Mouse (Mus musculus) neural tube, embryonic 13.5 days (tissue): Measurements from ENCODE around the gene Farp1. TPM values are rescaled to one million over a fixed set of nuclear protein-coding genes. Genes with fewer than 3 reads are reported as not detected.

Experiments used
- ATAC-seq: fragments of 200-750 bp; cut with Nextera tagmentation; 2 replicates; pipeline ENCODE4 v1.8.0; 2017; ENCODE audit warnings: low read depth, mild to moderate bottlenecking, moderate TSS enrichment, moderate library complexity
- H3K27ac ChIP-seq: fragments of 300-500 bp; sonication (generic); replicated peaks from 2 replicates; pipeline ENCODE4 v1.5.1; 2015; ENCODE audit warnings: moderate library complexity, mild to moderate bottlenecking, inconsistent platforms
- H3K27me3 ChIP-seq: fragments of 300-500 bp; sonication (generic); 2 replicates; pipeline ENCODE4 v1.6.1; 2015; ENCODE audit warnings: mild to moderate bottlenecking, inconsistent platforms
- H3K36me3 ChIP-seq: fragments of 300-500 bp; sonication (generic); 2 replicates; pipeline ENCODE4 v1.6.1; 2015; ENCODE audit warnings: mild to moderate bottlenecking, inconsistent platforms
- H3K4me1 ChIP-seq: fragments of 300-500 bp; sonication (generic); replicated peaks from 2 replicates; pipeline ENCODE4 v1.6.1; 2015; ENCODE audit warnings: inconsistent platforms
- H3K4me2 ChIP-seq: fragments of 300-500 bp; sonication (generic); 2 replicates; pipeline ENCODE4 v1.6.1; 2015; ENCODE audit warnings: inconsistent platforms, mild to moderate bottlenecking, moderate library complexity
- H3K4me3 ChIP-seq: fragments of 300-500 bp; sonication (generic); 2 replicates; pipeline ENCODE4 v1.5.1; 2015; ENCODE audit warnings: mild to moderate bottlenecking, inconsistent platforms
- H3K9ac ChIP-seq: fragments of 300-500 bp; sonication (generic); 2 replicates; pipeline ENCODE4 v1.6.1; 2015; ENCODE audit warnings: moderate library complexity, mild to moderate bottlenecking, inconsistent platforms
- H3K9me3 ChIP-seq: fragments of 300-500 bp; sonication (generic); 2 replicates; pipeline ENCODE4 v1.6.1; 2016; ENCODE audit warnings: inconsistent platforms
- WGBS: fragments of 180-500 bp; shearing (Covaris S2); methylation state at CpG from one replicate; pipeline ENCODE4 v1.1.7; 2015; 5-methylcytosine and 5-hydroxymethylcytosine counted together
- polyA plus RNA-seq: library from polyadenylated mRNA; unstranded; fragments of >200 nt; fragmentation: Nextera tagmentation; extraction: Ambion mirVana; gene quantifications from 2 replicates; pipeline ENCODE4 v1.2.1, GENCODE M21; 2015

Farp1 gene
- polyA plus RNA-seq, 1 experiment from 2014 or later, result 21.0 TPM

DNA sequence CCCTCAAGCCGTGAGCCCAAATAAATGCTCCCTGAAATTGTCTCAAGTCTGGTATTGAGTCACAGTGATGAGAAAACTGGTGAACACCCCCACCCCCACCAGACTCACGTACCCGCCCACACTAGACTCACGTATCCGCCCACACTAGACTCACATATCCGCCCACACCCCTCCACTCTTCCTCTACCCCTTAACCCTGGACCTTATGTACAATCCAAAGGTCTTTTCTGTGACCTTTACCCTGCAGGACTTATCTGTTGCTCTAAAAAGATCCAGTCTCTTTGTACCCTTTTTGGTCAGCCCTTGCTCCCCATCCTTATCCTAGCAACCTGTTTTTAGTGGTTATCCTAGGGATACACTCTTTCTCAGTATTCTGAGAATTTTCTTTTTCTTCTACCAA, 58.9 kb downstream of the Farp1 start:
- WGBS, result 79% methylated on average over 6 of the region's 6 CpGs
- Histone ChIP-seq H3K36me3 (peaks cover 16% of the 10 kb centered on the region), H3K27me3 (no peaks in the 10 kb centered on the region), H3K4me3 (no peak overlapping the region), H3K27ac (no peak overlapping the region), H3K9ac (no peak overlapping the region), H3K4me2 (no peak overlapping the region), H3K4me1 (peaks cover 11% of the 10 kb centered on the region; the same call in 1 of the 2 replicates), H3K9me3 (no peaks in the 10 kb centered on the region)
- ATAC-seq, result no peak

DNA sequence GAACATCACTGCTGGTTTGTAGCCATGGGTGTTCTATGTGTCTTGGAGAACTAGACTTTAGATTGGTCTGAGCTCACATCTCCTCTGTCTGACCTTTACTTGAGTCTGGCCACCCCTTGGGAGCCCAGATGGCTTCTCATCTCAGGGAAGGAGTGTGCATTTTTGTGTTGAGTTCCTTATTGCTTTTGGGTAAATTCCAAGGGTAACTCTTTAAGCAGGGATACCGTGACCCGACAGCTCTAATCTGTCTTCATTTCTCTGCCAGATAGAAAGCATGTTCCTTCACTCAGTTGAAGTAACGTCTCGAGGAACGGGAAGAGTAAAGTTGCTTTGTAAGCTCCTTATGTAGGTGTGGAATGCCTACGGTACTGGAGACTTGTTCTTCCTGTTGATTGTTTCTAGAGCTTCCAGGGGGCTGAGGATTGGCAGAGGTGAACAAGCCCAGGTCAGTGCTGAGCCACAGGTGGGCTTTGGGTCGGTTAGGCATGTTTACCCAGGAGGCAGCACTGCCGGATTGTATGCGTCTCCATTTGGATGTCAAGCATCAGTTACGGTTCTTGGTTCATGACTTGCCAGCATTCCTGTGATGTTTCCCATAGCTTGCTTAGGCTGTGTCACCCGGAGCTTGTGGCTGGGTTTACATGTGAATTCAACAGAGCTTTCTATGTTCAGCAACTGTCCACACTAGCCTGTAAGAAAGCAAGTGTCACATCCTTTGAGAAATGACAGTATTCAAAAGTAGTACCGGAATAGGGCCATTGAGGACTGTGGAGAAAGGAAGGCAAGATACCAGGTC, 62.8 kb downstream of the Farp1 start:
- WGBS, result 84% methylated on average over 12 of the region's 12 CpGs

DNA sequence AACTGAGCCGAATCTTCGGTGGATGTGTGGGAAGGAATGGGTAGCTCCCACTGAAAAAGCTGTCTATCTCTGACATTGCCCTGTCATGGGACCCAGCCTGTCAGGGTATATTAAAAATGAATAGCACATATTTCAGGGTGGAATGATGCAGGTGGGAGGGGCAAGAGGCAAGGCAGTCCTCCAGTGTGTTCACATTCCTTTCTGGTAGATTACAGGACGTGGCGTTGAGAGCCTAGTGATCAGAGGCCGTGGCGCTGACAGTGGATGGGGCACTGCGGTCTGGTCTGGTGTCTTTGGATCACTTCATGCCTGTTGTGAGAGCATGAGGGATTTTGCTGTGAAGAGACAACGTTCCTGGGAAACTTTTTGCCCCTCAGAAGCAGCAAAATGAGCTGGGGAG, 64.1 kb downstream of the Farp1 start:
- H3K4me2 ChIP-seq, result no peak overlapping the region
- no peaks in the 10 kb centered on the region for H3K27me3 ChIP-seq
- no peak overlapping the region for H3K27ac ChIP-seq
- 0 out of 2 replicates have a peak, but pooled peaks cover 11% of the 10 kb centered on the region for H3K36me3 ChIP-seq
- ATAC-seq, result no peak
- H3K4me1 ChIP-seq, result peaks cover 11% of the 10 kb centered on the region; the same call in 1 of the 2 replicates
- 91% methylated on average over 8 of the region's 8 CpGs for WGBS
- no peaks in the 10 kb centered on the region for H3K9me3 ChIP-seq
- no peak overlapping the region for H3K9ac ChIP-seq
- H3K4me3 ChIP-seq, result no peak overlapping the region

More for the DNA sequence above, 62.8 kb downstream of the Farp1 start:
- Histone ChIP-seq H3K9me3 (no peaks in the 10 kb centered on the region), H3K4me3 (no peak overlapping the region), H3K4me1 (peaks cover 7% of the 10 kb centered on the region; the same call in 1 of the 2 replicates), H3K9ac (no peak overlapping the region), H3K27me3 (no peaks in the 10 kb centered on the region), H3K27ac (no peak overlapping the region), H3K4me2 (no peak overlapping the region), H3K36me3 (0 out of 2 replicates have a peak, but pooled peaks cover 3% of the 10 kb centered on the region)
- ATAC-seq, result no peak

DNA sequence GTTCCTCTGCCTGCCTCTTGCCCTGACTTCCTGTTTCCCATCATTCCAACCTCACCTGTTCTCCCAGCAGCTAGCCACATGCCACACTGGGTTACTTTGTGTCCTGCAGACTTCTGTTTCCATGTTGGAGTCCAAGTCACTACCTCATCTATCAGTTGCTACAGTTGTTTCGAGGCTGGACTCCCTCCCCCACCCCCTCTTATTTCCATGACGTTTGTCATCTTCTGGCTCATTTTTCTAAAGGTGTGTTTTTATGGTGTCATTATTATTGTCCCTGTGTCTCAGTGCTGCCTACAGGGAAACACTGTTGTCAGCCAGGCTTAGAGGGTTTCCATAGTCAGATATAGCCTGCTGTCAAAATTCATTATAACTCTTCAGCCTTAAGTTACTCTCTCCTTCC, 64.9 kb downstream of the Farp1 start:
- H3K4me2 ChIP-seq, result no peak overlapping the region
- no peak overlapping the region for H3K27ac ChIP-seq
- H3K9ac ChIP-seq, result no peak overlapping the region
- no peak overlapping the region for H3K4me3 ChIP-seq
- H3K27me3 ChIP-seq, result no peaks in the 10 kb centered on the region
- H3K4me1 ChIP-seq, result peaks cover 14% of the 10 kb centered on the region; the same call in 1 of the 2 replicates
- ATAC-seq, result no peak
- 75% methylated on average over 2 of the region's 2 CpGs for WGBS
- 0 out of 2 replicates have a peak, but pooled peaks cover 11% of the 10 kb centered on the region for H3K36me3 ChIP-seq
- no peaks in the 10 kb centered on the region for H3K9me3 ChIP-seq

DNA sequence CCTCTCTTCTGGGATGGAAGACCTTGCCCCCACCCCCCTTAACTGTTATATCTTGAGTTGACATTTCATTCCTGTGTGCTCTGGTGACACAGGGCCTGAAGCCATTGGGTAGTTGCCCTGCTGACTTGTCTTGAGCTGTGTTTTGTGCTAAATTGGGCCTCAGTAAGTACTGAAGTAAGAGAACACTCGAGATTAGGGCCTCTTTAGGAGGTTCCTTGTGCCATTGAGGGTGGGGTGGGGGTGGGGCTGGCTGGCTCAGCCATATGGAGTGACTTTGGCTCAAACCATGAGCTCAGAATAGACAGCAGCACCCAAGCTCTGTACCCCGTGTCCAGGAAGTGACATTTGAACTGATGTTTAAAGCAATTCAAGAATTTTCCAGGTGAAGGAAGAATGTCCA, 65.8 kb downstream of the Farp1 start:
- WGBS, result 48% methylated on average over 2 of the region's 2 CpGs
- Histone ChIP-seq H3K9me3 (no peaks in the 10 kb centered on the region), H3K27ac (no peak overlapping the region), H3K9ac (no peak overlapping the region), H3K4me3 (no peak overlapping the region), H3K4me2 (no peak overlapping the region), H3K4me1 (peaks cover 15% of the 10 kb centered on the region; the same call in 1 of the 2 replicates), H3K36me3 (0 out of 2 replicates have a peak, but pooled peaks cover 11% of the 10 kb centered on the region), H3K27me3 (no peaks in the 10 kb centered on the region)
- no peak for ATAC-seq

DNA sequence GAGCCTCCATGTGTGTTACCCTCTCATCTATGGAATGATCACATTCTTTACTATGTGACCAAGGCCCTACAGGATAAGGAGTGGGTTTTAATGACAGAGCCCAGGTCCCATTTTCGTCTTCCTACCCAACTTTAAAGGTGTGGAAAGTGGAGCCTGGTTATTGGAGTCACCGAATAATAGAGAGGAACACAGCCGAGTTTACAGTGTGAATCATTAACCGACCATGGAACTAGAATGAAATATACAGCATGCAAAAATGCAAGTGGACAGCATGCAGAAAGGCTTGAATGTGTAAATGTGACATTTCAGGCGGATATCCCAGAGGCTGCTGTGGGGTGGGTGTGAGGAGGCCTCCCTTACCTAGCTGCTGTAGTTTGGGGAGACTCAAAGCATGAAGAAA, 66.5 kb downstream of the Farp1 start:
- Histone ChIP-seq H3K4me3 (no peak overlapping the region), H3K4me1 (peaks cover 19% of the 10 kb centered on the region; the same call in 1 of the 2 replicates), H3K36me3 (0 out of 2 replicates have a peak, but pooled peaks cover 11% of the 10 kb centered on the region), H3K4me2 (no peak overlapping the region), H3K9me3 (no peaks in the 10 kb centered on the region), H3K9ac (no peak overlapping the region), H3K27me3 (no peaks in the 10 kb centered on the region), H3K27ac (no peak overlapping the region)
- ATAC-seq, result no peak
- WGBS, result 84% methylated on average over 5 of the region's 5 CpGs

DNA sequence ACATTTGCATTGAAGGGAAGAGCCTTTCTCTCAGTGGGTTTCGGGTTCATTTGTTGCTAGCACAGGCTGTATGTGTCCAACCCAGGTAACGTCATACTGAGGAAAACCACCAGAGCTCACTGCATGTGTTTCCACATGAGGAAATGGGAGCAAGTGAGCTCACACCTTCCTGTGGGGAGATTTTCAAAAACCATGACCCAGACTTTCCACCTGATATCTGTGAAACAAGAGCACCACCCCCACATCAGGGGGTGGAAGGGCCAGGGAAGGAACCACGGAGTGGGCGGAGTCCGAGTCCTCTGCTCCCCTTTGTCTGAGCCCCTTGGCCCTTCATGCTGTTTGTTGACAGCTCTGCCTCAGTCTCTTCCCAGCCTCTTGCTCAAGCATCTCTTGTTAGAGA, 67.6 kb downstream of the Farp1 start:
- H3K36me3 ChIP-seq, result 0 out of 2 replicates have a peak, but pooled peaks cover 11% of the 10 kb centered on the region
- no peaks in the 10 kb centered on the region for H3K27me3 ChIP-seq
- no peak overlapping the region for H3K4me3 ChIP-seq
- peaks cover 26% of the 10 kb centered on the region for H3K4me1 ChIP-seq
- ATAC-seq, result no peak
- 79% methylated on average over 5 of the region's 5 CpGs for WGBS
- no peaks in the 10 kb centered on the region for H3K9me3 ChIP-seq
- H3K9ac ChIP-seq, result no peak overlapping the region
- H3K27ac ChIP-seq, result no peak overlapping the region
- no peak overlapping the region for H3K4me2 ChIP-seq

DNA sequence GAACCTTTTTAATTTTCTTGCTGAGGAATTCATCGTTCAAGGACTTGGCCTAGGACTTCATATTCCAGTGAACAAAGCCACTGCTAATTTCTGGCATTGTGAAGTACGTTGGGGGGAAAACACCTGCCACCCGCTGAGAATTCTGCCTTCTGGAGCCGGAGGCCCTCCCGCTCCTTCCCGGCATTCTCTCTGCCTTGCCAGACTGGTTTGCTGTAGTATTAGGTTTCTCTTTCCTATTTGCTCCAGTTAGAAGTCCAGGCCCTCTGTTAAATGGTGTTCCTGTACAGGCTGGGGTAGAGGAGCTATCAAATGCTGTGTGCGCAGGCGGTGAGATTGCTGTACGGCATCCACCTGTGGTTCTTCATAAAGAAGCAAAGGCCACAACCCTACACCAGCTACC, 68.5 kb downstream of the Farp1 start:
- no peaks in the 10 kb centered on the region for H3K27me3 ChIP-seq

DNA sequence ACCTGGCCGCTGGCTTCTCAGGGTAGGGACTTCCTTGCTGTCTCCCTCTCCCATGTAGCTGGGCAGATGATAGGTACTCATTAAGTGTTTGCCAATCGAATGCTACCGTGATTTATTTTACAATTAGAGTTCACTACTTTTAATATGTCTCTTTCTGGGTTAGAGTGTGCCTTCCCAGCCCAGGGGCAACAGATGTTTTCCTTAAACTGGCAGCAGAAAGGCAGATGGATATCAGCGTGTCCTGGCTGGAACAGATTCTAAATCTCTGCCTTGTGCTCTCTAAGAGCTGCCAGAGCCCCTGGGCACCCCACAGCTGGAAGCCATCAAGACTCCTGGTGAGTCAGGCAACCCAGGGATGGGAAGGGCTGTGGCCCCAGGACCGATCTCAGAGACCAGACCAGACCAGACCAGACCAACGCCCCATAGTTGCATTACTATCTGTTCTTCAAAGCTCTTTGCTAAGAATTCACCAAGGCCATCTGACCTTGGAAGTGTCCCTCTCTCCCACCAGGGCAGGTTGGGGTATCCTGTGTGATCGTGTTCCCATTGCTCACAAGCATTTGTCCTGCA, 69.8 kb downstream of the Farp1 start:
- WGBS, result 83% methylated on average over 7 of the region's 7 CpGs
- no peak overlapping the region for H3K4me2 ChIP-seq
- no peak overlapping the region for H3K9ac ChIP-seq
- no peak for ATAC-seq
- H3K4me3 ChIP-seq, result no peak overlapping the region
- H3K4me1 ChIP-seq, result peaks cover 40% of the 10 kb centered on the region
- no peak overlapping the region for H3K27ac ChIP-seq
- no peaks in the 10 kb centered on the region for H3K9me3 ChIP-seq
- H3K36me3 ChIP-seq, result 0 out of 2 replicates have a peak, but pooled peaks cover 11% of the 10 kb centered on the region
- no peaks in the 10 kb centered on the region for H3K27me3 ChIP-seq

More for the DNA sequence above, 68.5 kb downstream of the Farp1 start:
- 0 out of 2 replicates have a peak overlapping the region, but pooled peaks have one; percentile 1 for H3K27ac ChIP-seq
- no peaks in the 10 kb centered on the region for H3K9me3 ChIP-seq
- 70% methylated on average over 9 of the region's 9 CpGs for WGBS
- H3K36me3 ChIP-seq, result 0 out of 2 replicates have a peak, but pooled peaks cover 11% of the 10 kb centered on the region
- no peak overlapping the region for H3K4me2 ChIP-seq
- no peak overlapping the region for H3K9ac ChIP-seq
- no peak for ATAC-seq
- H3K4me1 ChIP-seq, result peaks cover 35% of the 10 kb centered on the region
- no peak overlapping the region for H3K4me3 ChIP-seq

DNA sequence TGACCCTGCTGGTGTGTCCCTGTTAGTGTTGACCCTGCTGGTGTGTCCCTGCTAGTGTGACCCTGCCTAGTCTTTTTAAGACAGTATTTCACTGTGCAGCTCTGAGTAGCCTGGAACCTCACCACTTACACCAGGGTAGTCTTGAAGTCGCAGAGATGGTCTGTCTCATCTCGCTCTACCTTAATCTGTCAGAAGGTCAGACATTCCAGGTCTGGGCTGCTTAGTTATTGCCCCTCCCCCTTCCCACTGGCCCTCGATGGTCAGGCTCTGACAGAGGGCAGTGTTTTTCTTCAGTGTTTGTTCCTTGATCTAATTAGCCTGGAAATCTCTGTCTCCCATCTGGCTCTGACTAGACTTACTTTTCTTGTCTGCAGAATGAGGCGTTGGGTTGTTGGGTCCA, 71.9 kb downstream of the Farp1 start:
- H3K36me3 ChIP-seq, result 0 out of 2 replicates have a peak, but pooled peaks cover 11% of the 10 kb centered on the region
- 61% methylated on average over 4 of the region's 4 CpGs for WGBS
- ATAC-seq, result 0 out of 2 replicates have a peak, but pooled peaks have one; percentile 9
- H3K4me2 ChIP-seq, result no peak overlapping the region
- no peaks in the 10 kb centered on the region for H3K27me3 ChIP-seq
- H3K27ac ChIP-seq, result no peak overlapping the region
- H3K9ac ChIP-seq, result no peak overlapping the region
- H3K4me3 ChIP-seq, result no peak overlapping the region
- peaks cover 46% of the 10 kb centered on the region for H3K4me1 ChIP-seq
- H3K9me3 ChIP-seq, result no peaks in the 10 kb centered on the region

DNA sequence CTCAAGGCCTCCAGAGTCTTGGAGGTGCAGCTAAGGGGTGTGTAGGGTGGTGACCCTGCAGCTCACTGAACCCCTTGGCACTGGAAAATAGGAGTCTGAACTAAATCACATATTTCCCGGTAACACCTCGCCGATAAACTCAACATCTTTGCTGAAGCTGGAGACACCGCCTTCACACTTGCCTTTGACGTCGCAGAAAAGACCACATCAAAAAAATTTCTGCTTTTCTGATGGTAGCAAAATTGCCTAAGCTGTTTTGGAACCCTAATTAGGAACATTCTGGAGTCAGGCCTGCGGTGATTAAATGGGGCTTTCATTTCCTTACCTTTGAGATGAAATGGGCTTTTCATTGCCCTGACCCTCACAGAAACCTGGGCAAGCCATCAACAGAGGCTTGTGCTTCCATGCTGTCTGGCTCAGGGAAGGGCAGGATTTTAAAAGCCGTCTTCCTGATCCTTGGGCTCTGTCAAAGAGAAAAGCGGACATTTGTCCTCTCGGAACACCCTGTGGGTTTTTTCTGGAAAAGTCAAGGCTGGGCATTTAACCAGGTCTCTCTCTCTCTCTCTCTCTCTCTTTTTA, 72.8 kb downstream of the Farp1 start:
- Histone ChIP-seq H3K9ac (no peak overlapping the region), H3K4me3 (no peak overlapping the region), H3K36me3 (0 out of 2 replicates have a peak, but pooled peaks cover 8% of the 10 kb centered on the region), H3K27me3 (no peaks in the 10 kb centered on the region), H3K27ac (peak overlapping the region; percentile 54), H3K9me3 (no peaks in the 10 kb centered on the region), H3K4me1 (peaks cover 46% of the 10 kb centered on the region), H3K4me2 (no peak overlapping the region)
- ATAC-seq, result no peak
- WGBS, result 76% methylated on average over 10 of the region's 10 CpGs
